Mouse (Mus musculus): ENCODE results near the gene Nrd1.

DNA sequence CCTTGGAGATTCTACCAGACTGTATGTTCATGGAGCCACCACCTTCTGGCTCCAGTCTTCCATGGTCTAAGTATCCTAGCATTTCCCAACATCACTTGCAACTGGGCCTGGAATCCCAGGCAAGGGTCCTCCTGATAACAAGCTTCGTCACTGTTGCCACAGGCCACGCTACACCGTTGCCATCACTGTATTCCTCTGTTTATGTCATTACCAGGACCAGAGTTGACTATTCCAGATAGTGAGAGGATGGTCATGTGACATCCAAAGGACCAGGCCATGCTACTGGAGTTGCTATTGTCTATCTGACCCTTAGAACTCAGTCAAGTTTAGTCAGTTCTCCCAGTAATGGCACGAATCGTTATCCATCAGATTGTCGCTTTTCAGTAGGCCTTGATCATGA is 9.9 kb upstream of the Nrd1 start:
- TF ChIP-seq POLR2A (IDR thresholded peaks at IDR 0.05; ENCODE audit: borderline replicate concordance, extremely low read depth, low read depth, low read length), result no peak
- TF ChIP-seq CTCF (IDR thresholded peaks at IDR 0.05; ENCODE audit: insufficient read depth, low read length), result no peak

Data from lung, adult 2 months (tissue).